Mouse (Mus musculus): ENCODE results near the gene Rai1.
A peak's percentile ranks its signal among the peaks of the same experiment; 100 is the strongest.

The Rai1 gene

DNA sequence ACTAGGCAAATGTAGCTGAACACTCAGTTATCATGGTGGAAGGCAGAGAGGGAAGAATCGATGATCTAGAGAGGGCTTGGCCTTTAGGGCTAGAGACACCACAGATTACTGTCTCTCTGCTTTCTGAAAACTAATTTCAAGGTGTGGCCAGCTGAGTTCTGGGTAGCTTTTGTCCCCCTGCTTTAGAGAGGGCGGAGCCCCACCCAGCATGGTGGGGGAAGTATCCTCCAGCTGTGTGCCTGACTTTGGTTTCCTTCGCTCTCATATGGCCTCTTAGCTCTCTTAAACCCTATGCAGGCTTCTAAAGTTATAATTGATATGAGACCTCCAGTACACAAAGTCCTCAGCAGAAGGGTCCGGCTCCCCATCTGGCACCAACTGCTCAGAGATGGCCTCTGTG lies 58.5 kb downstream of the Rai1 start:
- DNase-seq (ENCODE audit: low spot score): no peak

DNA sequence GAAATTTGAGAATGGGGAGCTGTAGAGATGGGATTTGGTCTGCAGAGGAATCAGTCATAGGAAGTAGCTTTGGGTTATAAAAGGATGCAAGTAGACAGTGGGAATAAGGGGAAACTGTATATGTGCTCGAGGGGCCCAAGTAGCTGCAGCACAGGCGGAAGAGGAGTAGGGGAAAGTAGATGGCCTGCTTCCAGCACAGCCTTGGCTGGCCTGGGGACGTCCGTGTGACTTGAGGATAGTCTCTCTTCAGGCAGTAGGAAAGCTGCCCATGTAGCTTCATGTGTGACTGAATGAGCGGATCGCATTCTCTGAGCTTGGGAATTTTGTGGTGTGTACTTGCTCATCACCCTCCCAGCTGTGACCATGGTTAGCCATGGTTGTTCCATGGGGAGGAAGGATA lies 59.6 kb downstream of the Rai1 start:
- no peak for DNase-seq (ENCODE audit: low spot score)

DNA sequence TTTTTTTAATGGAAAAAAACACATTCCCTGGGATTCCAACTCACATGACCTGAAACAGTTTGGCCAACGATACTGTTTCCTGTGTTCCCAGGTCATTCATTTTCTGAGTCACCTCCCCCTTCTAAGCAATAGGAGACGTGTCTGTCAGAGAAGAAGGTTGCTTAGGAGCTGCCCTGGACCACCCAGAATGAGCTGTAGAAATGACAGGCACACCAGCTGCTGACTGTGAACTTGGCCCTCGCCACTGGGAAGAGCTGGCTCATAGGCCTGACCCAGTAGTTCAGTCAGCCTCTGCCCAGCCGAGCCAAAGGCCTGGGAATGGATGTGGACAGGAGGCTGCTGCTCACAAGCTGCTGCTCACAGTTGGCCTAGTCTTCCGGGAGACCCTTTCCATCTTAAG lies 60.3 kb downstream of the Rai1 start:
- no peak for DNase-seq (ENCODE audit: low spot score)

DNA sequence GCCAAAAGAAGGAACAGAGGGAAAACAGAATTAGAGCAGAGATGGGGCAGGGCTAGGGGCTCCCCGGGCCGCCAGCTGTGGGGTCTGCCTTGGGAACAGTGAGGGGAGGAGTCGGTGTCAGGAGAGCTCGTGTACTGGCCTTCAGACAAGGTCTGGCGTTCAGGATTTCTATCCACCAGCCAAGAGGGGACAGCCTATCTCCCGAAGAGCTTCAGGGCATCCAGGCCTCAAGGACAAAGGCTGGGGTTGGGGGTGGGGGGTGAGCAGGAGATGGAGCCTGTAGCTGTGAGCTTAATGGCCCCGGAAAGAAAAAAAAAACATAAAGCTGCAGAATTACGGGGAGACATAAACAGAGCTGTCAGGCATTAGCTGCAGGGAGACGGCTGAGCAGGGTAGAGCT lies 64.0 kb downstream of the Rai1 start:
- peak; percentile 71 for DNase-seq (ENCODE audit: low spot score)

DNA sequence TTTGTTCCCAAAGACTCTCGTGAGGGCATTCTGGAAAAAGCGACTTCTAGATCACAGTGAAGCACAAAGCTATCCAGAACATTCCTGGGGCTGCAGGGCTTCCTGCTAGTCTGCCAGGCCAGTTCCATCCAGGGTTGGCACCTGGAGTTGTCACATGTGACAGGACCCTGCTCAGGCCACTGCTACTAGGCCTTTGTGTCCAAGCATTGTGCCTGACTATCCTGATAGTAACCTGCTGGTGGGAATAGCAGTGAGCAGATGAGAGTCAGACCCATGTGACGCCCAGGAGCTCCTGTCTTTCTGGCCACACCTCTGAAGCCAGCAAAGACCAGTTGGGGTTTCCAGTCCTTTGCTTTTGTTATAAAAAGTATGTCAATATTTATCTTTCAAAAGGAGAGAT lies 67.3 kb downstream of the Rai1 start:
- no peak for DNase-seq (ENCODE audit: low spot score)

DNA sequence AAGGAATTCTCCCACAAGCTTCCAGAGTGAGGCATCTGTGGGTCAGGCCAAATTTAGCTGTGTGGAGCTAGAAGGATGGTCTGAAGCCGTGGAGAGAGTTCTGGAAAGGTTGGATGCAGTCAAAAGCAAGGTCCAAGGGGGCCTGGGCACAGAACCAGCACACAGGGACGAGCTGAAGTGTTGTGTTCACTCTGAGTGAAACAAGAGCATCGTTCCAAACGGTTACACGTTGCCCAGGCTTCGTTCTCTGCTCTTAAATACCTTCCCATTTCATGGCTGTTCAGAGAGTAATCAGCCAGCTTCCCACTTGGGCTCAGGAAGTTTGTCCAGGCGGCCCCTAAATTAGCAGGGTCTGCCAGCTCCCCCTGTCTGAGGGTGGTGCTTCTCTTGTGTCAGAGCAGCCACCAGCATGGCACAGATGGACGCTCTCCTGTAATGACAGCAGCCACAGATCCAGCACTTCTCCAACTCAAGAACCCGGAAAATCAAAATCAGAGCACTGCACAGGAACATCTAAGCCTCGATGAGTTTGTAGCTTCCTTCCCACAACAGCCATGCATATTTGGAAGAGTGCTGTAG lies 68.9 kb downstream of the Rai1 start:
- DNase-seq (ENCODE audit: low spot score): no peak

DNA sequence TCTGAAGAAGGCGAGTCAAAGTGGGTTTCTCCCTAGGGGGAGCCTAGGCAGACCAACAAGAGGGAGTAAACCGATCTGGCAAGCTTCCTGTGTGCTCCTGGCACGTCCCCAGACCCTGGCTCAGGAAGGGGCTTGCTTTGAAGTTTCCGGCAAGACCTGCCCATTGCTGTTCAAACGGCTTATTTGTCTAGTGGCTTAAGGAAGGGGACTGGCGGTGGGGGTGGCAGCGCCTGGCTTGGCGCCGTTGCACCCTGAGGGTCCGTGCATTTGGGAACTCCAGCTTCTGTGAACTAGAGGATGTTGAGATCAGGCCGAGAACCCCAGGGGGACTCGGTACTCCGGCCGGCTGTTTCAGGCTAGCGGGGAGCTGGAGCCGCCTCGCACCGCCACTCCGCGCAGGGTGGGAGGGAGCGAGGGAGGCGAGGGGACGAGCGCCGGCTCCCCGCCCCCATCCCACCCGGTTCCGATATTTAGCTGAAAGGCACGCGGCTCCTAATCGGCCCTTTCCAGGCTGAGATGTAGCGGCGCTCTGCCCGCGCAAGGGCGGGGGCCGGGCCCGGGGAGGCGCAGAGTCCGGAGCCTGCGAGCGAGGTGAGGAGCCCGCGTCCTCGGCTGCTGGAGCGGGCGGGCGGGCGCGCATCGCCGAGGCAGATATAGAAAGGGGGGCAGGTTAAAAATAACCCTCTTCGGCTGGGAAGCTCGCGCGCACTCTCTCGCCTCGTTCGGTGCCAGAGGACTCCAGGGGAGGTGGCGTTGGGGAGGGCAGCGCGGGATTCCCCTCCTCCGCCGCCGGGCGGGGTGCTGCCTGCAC lies 70.8 kb downstream of the Rai1 start:
- DNase-seq (ENCODE audit: low spot score): peak; percentile 75

DNA sequence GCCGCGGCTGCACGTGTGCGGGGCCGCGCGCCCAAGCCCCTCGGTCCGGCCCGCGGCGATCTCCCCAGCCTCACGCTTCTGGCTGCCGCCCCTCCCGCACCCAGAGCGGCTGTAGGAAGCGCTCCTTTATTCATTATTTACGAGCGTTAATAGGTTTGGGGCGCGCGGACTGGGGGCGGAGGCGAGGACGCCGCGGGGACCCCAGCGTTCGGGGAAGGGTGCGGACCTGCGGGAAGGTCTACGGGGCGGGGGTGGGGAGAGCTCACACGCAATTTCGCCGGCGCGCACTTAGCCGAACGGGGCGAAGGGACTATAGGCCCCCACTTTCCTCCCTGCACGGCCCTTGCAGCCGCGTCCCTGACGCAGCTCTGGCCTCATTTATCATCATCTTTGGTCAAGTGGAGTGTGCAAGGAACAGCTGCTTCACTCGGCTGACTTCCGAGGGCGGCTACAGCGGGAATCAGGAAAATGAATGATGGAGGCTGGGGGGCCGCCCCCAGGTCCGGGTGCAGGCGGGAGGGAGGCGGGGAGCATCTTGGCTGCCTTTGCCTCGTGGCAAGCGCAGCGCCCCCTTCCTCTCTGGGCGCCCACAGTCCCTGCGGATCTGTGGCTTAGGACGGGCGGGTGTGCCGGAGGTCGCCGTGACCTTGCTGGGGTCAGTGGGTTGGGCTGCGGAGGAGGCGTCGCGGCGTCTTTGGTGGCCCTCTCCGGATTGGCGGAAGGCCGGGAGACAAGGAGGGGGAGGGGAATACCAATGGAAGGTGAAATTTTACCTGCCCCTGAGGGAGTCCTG lies 71.6 kb downstream of the Rai1 start:
- DNase-seq (ENCODE audit: low spot score): peak; percentile 86

DNA sequence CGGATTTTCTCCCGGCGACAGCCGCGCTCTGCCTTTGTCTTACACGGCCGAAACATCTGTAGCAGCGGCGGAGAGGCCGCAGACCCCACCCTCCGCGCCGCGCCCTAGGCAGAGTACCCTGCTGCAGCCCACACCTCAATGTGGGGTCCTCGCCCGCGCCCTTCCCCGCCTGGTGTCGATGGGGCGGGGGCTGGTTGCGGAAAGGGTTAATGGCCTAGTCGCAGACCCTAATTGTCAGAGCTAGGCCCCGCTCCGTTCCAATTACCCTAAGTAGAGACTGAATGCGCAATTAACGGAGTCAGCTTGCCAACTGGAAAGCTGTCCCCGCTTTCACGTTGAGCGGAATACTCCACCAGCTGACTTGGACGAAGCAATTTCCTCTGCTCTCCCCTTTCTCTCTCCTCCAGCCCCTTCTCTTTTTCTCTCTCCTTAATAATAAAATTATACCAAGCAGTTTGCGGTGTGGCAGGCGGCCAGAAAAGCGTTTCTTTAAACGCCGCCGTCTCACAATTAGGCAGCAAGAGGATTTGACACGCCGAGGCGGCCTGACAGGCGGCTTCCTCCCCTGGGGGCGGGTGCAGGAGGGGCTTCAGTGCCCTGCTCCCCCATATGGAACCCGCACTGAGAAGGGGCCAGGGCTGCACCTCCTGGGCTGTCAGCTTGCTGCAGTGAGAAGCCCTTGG lies 72.3 kb downstream of the Rai1 start:
- DNase-seq (ENCODE audit: low spot score): no peak

DNA sequence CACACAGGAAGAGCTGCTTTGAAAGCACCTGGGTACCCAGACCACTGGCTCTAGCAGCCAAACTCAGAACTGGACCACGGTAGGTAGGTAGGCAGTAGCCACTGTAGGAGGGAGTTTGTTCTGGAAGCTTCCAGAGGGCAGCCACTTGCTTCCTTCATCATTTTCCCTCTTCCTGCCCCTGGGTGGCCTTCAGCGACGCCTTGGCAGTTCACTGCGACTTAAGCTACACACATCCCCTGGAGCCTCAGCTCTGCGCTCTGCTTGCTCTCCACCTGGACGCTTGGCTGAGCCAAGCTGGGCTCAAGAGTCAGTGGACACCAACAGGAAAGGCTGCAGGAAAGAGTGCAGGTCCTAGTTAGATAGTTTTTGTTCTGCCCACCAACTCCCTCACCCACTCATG lies 73.2 kb downstream of the Rai1 start:
- no peak for DNase-seq (ENCODE audit: low spot score)

DNA sequence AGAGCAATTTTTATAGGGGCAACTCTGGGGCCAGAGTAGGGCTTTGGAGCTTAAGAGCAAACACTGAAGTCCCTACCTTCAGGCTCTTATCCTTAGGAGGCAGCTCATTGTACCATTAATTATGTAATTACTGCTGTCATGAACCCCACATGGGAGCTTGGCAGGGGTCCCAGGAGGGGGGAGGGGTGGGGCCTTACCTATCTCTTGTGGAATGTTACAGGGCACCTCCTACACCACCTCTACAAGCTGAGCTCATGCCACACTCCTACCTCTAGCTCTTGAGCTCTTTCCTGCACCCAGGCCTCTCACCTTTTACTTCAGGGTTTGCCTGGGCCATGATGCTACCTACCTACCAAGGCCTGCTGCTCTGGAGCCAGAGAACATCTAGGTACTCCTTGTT lies 73.7 kb downstream of the Rai1 start:
- peak; percentile 59 for DNase-seq (ENCODE audit: low spot score)

DNA sequence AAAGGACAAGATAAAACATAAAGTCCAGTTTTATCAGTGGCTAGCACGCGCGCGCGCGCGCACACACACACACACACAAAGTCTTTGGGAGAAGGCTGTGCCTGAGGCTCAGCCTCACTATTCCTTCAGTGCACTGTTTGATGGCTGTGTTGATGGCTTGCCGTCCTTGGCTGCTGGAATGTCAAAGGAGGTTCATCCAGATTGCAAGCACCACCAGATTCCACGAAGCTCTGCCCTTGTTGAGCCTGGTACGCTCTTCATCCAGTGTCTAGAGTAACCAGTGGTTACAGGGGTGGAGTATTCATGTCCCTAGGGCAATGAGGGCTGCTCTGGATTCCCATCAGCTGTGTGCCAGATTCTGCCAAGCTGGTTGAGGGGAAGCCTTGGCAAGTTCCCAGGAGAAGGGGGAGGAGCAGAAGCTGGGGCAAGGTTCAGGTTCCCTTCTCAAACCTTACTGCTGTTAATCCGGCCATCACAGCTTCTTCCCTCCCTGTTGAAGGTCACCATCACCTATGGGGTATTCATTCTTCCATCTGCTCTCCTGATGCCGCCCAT lies 77.4 kb downstream of the Rai1 start:
- no peak for DNase-seq (ENCODE audit: low spot score)

DNA sequence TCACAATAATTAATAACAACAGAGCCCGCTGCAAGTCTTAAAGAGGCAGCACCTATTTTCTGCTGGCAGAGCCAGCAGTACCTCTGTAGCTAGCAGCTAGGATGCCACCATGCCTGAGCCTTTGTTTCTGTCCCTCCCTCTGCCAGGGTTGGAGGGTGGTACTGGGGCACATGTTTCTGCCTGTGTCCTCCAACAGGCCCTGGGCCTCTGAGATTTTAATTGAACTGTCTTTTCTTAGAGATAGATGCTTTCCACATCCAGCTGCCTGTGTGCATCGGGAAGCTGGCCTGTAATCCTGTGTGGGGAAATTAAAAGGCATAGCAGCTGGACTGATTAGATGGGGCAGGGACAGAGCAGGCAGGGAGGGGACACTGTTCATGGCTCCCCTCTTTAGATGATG lies 77.9 kb downstream of the Rai1 start:
- no peak for DNase-seq (ENCODE audit: low spot score)

DNA sequence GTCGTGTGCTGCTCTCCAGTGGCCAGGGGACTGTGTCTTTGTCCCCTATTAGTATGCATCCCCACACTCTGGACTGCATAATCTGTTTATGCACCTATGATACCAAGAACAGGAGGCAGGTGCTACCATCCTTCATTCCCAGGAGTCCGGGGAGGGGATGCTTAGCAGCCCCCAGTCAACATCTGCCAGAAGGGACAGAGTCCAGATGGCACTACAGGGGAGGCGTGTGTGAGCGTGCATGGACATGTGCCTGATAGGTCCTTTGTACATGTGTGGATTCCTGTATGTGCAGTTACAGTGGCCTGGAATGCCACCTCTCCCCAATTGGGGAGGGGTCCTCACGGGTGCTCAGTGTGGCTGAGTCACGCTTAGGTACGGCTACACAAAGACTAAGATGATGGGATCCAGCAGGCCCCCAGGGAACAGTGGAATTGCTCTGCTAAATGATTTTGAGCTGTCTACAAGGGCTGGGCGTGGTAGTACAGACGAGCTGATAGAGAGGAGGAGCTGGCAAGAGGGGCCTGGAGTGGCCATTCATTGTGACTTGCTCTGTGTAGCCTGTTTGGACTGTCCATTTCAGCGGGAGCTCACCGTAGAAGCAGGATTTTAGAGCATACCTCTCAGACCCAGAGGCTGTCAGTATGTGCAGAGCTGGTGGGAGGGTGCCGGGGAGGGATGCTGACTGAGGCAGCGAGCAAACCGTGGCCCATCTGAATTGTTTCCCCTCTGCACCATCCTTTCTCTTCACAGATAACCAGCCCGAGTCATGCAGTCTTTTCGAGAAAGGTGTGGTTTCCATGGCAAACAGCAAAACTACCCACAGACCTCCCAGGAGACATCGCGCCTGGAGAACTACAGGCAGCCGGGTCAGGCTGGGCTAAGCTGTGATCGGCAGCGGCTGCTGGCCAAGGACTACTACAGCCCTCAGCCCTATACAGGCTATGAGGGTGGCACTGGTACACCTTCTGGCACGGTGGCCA lies 79.8 kb downstream of the Rai1 start:
- DNase-seq (ENCODE audit: low spot score): no peak

DNA sequence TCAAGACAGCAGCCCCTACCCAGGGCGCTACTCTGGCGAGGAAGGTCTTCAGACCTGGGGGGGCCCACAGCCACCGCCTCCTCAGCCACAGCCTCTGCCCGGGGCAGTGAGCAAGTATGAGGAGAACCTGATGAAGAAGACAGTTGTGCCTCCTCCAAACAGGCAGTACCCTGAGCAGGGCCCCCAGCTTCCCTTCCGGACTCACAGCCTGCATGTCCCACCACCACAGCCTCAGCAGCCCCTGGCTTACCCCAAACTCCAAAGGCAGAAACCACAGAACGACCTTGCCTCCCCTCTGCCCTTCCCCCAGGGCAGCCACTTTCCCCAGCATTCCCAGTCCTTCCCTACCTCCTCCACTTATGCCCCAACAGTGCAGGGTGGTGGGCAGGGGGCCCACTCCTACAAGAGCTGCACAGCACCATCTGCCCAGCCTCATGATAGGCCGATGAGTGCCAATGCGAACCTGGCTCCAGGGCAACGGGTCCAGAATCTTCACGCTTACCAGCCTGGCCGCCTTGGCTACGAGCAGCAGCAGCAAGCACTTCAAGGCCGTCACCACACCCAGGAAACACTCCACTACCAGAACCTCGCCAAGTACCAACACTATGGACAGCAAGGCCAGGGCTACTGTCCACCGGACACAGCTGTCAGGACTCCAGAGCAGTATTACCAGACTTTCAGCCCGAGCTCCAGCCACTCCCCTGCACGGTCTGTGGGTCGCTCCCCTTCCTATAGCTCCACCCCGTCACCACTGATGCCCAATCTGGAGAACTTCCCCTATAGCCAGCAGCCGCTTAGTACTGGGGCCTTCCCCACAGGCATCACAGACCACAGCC lies 80.8 kb downstream of the Rai1 start:
- DNase-seq (ENCODE audit: low spot score): no peak

DNA sequence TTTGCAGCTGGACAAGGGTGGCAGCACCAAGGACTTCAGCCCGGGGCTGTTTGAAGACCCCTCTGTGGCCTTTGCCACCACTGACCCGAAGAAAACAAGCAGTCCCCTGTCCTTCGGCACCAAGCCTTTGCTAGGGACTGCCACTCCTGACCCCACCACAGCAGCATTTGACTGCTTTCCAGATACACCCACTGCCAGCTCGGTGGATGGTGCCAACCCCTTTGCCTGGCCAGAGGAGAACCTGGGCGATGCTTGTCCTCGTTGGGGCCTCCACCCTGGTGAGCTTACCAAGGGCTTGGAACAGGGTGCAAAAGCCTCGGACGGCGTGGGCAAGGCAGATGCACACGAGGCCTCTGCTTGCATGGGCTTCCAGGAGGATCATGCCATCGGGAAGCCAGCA lies 82.3 kb downstream of the Rai1 start:
- no peak for DNase-seq (ENCODE audit: low spot score)

DNA sequence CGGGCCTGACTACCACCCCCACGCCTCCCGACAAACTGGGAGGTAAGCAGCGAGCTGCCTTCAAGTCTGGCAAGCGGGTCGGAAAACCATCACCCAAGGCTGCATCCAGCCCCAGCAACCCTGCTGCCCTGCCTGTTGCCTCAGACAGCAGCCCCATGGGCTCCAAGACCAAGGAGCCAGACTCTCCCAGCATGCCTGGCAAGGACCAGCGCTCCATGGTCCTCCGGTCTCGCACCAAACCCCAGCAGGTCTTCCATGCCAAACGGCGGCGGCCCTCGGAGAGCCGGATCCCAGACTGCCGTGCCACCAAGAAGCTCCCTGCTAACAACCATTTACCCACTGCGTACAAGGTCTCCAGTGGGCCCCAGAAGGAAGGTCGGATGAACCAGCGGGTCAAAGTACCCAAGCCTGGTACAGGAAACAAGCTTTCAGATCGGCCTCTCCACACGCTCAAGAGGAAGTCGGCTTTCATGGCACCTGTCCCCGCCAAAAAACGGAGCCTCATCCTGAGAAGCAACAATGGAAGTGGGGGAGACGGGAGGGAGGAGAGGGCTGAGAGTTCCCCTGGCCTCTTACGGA lies 83.6 kb downstream of the Rai1 start:
- no peak for DNase-seq (ENCODE audit: low spot score)

DNA sequence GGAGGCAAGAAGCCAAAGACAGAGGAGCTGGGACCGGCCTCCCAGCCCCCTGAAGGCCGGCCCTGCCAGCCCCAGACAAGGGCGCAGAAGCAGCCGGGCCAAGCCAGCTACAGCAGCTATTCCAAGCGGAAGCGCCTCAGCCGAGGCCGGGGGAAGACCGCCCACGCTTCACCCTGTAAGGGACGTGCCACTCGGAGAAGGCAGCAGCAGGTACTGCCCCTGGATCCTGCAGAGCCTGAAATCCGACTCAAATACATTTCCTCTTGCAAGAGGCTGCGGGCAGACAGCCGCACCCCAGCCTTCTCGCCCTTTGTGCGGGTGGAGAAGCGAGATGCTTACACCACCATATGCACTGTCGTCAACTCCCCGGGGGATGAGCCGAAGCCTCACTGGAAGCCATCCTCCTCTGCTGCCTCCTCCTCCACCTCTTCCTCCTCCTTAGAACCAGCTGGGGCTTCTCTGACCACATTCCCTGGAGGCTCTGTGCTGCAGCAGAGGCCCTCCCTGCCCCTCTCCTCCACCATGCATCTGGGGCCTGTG lies 84.8 kb downstream of the Rai1 start:
- DNase-seq (ENCODE audit: low spot score): peak; percentile 68

DNA sequence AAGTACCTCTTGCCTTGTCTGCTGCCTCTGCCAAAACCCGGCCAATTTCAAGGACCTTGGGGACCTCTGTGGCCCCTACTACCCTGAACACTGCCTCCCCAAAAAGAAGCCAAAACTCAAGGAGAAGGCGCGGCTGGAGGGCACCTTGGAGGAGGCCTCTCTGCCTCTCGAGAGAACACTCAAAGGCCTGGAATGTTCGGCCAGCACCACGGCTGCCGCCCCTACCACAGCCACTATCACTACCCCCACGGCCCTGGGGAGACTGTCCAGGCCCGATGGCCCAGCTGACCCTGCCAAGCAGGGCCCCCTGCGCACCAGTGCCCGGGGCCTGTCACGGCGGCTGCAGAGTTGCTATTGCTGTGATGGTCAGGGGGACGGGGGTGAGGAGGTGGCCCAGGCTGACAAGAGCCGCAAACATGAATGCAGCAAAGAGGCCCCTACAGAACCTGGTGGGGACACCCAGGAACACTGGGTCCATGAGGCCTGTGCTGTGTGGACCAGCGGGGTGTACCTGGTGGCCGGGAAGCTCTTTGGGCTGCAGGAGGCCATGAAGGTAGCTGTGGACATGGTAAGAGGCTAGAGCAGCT lies 85.3 kb downstream of the Rai1 start:
- DNase-seq (ENCODE audit: low spot score): no peak

Measured in ovary, postnatal 36 days (tissue).